Mouse (Mus musculus): ENCODE results near the gene Gm8279.
"Not testable (repeated sequence)": the region's sequence is repeated elsewhere in the genome, so short reads cannot be mapped to it uniquely, and the experiment has no call there.

Gm8279 gene

DNA sequence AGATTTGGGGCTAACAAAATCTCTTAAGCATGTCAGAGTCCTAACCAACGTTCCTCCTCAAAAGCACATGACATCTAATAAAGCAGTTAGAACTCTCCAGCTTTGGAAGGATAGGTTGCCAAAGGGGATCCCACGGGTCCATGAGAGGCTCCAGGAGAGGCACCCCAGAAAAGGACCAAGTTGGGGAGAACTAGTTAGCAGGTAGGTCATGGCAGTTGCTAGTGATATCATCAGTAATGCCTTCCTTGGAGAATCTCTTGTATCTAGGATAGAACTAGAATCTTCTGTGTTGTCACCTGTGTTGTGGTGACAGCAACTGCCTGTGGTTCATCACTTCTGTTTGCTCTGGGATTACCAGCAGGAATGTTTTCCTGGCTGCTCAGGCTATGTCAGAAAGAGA, at the start of gene Gm8279:
Gene Gm8279 (plus strand): TSS at position 301 of the 400 bp plus-strand sequence.
- not testable (repeated sequence) for DNase-seq (ENCODE audit: low read depth, low spot score)

DNA sequence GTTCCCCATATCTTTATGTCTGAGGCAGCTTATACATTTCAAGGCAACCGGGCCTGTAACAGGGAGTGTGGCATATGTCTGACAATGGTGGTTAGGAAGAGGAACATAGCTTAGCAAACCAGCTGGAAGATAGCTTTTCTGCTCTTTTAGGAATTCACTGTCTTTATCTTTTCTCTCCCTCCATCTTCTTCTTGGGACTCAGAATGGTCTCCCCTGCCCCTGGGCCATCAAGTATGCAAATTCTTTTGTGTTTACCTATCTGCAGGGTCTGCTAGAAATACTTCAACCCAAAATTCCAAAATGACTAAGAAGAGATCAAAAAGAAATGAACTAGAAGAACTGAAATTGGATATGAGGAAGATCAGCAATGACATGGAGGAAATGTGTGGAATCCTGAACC, 32.9 kb downstream of the Gm8279 start, which contains the start of gene Gm3317:
Gene Gm3317 (plus strand): TSS at position 301 of the 400 bp plus-strand sequence.
- DNase-seq (ENCODE audit: low read depth, low spot score): not testable (repeated sequence)

DNA sequence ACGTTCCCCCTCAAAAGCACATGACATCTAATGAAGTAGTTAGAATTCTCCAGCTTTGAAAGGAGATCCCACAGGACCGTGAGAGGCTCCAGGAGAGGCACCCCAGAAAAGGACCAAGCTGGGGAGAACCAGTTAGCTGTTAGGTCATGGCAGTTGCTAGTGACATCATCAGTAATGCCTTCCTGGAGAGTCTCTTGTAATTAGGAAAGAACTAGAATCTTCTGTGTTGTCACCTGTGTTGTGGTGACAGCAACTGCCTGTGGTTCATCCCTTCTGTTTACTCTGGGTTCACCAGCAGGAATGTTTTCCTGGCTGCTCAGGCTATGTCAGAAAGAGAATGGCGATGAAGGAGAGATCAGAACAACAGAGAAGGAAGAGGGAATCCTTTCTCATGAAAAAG, 54.2 kb downstream of the Gm8279 start, which contains the start of gene Gm8271:
Gene Gm8271 (plus strand): TSS at position 301 of the 400 bp plus-strand sequence.
- DNase-seq (ENCODE audit: low read depth, low spot score): not testable (repeated sequence)
